Mouse (Mus musculus) cerebellum, postnatal 4 days (tissue): ENCODE measurements around the gene Ecm2.
A peak's percentile ranks its signal among the peaks of the same experiment; 100 is the strongest.

Experiments
- DNase-seq, 2 experiments: peaks; one replicate each; pipeline ENCODE4 v3.0.0; 2022; ENCODE audit warnings: low spot score in 2 of 2, mixed read lengths in 1 of 2

Ecm2 gene

GRCm38 (mm10) chr13:49504510-49504909, at the start of gene Ecm2:
Gene Ecm2 (plus strand): TSS chr13:49504810.
- DNase-seq: no peak

GRCm38 (mm10) chr13:49460276-49460675, 44.3 kb upstream of the Ecm2 start:
- DNase-seq: no peak

DNA sequence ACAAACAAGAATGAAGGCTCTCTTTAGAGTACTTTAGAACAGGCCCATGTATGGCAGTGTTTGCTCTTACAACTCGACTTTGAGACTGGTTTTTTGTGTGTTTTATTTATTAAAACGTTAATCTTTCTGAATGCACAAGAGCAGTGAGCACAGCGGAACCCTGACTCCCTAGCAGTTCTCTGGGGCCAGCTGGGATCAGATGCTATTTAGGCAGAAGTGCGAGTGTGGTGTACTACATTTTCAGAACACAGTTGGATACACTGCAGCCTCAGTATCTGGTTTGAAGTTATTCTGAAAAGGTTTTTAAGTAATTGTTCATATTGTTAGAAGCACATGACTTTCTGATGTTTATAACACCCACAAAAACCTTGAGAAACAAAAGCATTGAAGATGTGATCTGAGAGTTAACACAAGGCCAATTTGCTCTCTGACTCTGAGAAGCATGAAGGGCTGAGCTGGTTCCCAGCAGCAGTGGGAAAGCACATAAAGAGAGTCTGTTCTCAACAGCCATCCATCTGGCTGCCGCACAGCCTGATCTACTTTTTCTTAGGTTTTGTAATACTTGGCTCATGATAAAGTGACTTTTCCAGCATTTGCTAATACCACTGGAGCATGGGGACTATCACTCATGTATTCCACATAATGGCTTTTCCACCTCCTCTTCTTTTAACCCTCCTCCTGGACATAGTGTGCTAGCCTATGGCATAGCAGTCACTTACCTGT, 43.8 kb upstream of the Ecm2 start:
- DNase-seq: no peak

DNA sequence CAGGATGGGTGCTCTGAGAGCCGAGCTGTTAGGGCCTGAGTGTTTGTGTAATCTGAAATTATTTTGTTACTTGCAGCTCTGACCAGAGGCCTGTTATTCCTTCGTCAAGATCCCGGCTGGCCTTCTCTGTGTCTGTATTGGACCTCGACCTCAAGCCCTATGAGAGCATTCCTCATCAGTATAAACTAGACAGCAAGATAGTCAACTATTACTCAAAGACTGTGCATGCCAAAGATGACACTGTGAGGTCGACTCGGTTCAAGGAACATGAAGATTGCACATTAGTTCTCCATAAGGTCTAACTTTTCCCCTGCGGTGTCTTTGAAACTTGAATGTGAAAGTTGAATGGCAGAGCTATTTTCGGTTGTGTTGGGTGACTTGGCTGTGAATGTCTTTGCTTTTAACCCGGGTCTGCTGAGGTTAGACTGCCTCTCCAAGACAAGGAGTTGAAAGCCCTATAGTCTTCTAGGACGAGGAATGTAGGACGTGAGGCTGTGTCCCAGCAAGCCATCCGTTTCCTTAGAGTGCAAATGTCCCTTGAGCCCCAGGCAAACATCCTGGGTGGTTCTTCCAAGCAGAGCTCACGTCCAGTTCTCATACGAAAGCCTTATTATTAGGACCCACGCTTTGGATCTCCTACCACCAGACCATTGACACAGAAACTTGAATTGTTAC, 43.0 kb upstream of the Ecm2 start:
- no peak for DNase-seq

- DNase-seq: no peak
These were observed 41.7 kb upstream of the Ecm2 start for GRCm38 (mm10) chr13:49462921-49463320.

GRCm38 (mm10) chr13:49465875-49466274, 38.7 kb upstream of the Ecm2 start:
- DNase-seq: no peak

DNA sequence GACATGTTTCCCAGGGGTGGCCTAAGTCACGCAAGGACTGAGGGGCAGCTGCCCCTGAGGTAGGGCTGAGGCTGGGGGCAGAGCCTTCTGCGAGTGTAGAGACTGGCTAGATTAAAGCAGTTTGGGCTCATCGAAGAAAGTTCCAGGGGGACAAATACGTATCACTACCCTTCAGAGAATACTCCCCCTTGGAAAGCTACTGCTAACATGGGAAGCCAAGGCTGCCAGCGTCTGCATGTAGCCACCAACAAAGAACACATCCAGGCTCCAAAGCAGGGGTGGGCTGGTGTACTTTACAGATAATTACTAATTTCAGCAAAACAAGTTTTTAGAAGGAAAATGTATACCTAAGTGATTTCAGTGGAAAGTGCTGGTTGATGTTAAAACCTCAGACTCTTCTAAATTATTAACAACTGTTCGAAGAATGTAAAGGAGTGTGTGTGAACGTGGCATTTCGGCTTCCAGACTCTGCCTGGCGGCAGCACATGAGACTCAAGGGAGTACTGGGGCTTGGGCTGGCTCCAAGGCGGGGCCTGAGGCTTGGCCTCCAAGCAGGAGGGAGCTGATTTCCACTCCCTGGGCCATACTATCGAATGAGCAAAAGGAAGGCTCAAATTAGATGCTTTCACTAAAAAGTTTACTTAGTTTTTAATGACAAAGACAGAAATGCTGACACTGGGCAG, 38.1 kb upstream of the Ecm2 start:
- DNase-seq: peak in 1 of 2 experiments; percentile 27

DNA sequence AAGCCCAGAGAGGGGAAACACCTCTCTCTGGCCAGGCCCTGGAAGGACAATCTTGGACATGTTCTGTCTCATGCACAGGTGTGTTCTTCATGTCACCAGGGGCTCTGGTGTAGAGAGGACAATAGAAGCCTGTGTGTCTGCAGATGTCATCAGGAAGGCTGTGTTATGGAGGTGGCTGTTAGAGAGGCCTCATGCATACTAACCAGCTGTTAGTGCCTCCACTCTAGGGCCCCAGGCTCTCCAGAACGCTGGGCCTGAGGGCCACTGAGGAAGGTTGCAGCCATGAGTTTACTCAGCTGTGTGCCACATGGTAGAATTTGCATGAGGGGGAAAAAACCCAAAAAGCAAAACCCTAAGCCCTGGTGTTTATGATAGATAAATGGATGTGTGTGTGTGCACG, 37.0 kb upstream of the Ecm2 start:
- no peak for DNase-seq

- no peak for DNase-seq
These were observed 35.6 kb upstream of the Ecm2 start for GRCm38 (mm10) chr13:49469002-49469401.

DNA sequence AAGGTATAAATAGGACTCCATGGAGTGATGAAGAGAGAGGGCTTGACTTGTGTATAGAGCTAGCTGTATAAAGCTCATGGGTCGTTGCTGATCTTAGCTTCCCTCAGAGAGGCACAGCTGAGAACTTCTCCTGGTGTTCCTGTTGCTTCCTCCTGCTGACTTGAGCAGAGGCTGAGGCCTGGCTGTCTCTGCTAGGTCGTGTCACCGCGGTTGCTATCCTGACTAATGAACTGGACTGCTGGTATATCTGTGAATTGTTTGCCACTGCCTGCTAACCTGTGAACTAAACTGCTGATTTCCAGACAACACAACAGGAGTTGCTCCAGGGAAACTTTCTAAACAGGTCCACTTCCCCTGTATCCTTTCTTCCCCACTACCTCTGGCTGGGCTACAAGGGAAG, 34.3 kb upstream of the Ecm2 start:
- no peak for DNase-seq

DNA sequence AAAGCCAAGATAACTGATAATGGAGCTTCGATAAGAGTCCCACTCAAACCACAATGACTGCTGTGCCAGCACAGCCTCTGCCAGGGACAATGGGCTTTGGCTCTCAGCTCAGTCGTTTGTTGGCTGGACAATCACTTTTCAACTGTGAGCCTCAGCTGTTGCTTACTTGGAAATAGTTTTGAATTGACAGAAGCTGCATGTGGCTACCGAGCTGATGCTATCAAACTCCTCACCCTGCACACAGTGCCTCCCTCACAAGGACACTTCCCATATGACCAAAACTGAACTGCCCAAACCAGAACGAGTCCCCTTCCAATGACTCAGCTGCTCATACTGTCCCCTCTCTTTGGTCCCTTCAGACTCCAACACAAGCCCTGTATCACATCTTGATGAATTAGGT, 33.8 kb upstream of the Ecm2 start:
- no peak for DNase-seq

- no peak for DNase-seq
These were observed 32.5 kb upstream of the Ecm2 start for GRCm38 (mm10) chr13:49471981-49472675.

GRCm38 (mm10) chr13:49472676-49473005, 32.0 kb upstream of the Ecm2 start:
- no peak for DNase-seq

DNA sequence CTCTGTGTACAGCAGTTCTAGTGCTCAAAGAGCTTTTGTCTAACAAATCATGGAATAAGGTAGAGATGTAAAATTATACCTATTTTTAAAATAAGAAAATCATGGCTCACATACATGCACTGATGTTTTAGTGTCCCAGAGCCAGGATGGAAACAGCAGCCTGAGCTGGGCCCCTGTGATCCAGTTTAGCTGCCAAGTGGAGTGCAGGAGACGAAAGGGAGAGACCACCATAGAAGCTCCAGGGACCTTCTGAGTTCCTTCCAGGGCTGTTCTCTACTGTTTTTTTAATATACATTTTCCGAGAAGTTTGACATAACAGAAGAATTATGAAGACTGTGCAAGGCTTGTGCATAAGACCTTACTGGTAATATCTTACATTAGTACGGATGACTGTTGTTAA, 26.7 kb upstream of the Ecm2 start:
- no peak for DNase-seq

- DNase-seq: no peak
These were observed 25.7 kb upstream of the Ecm2 start for GRCm38 (mm10) chr13:49478851-49479374.

- no peak for DNase-seq
These were observed 25.2 kb upstream of the Ecm2 start for GRCm38 (mm10) chr13:49479399-49479798.

- DNase-seq: peak in 1 of 2 experiments; percentile 21
These were observed 24.6 kb upstream of the Ecm2 start for GRCm38 (mm10) chr13:49480057-49480456.

- DNase-seq: no peak
These were observed 24.1 kb upstream of the Ecm2 start for GRCm38 (mm10) chr13:49480551-49480950.

- no peak for DNase-seq
These were observed 19.2 kb upstream of the Ecm2 start for GRCm38 (mm10) chr13:49485388-49485787.

DNA sequence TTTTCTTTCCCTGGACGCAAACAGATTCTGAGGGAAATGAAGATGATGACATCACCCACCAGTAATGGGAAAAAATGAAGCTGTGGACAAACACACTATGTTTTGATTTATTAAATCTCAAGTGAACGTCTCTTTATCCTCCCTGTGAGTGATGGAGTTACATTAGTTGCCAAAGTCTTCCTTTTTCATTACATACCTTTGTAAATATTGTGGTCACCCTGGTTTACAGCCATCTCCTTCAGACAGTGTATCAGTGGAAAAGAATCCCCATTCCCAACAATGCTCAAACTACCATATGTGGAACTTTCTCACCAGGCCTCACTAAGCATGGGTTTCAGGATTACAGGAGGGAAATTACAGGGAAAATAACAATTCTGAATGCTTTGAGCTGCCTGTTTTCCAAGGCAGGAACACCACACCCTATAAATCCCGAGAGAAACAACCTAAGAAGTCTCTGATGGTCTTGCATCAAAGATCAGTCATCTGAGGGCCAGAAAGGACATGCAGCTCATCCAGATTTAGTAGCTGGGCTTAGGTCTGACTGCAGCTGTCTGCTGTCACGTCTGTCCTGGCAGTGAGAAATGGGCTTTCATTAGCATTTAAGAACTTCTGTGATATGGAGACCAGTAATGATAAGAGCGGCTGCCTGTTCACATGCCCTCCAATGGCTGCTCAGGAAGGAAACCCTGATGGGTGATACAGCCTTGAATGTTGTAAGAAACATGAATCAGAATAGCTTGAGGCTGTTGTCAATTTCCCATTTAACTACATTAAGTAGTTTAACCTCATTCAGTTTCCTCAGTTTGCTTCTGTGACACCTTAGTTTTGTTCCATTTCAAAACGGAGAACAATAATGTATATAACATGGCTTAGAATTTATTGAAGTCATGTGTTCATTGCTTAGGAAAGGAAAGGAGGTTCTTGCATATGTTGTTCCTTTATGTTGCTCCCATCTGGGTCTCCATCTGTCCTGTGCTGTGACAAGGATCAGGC, 11.9 kb upstream of the Ecm2 start, which contains the start of gene Tes3-ps:
Tes3-ps (plus strand) TSS at position 943 of the 993 bp plus-strand sequence.
- no peak for DNase-seq

GRCm38 (mm10) chr13:49505776-49506175, 1.2 kb downstream of the Ecm2 start:
- no peak for DNase-seq
